Mouse (Mus musculus): ENCODE results near the gene Cacna1b. TPM values are rescaled to one million over a fixed set of nuclear protein-coding genes. Genes with fewer than 3 reads are reported as not detected.

Cacna1b gene
- polyA plus RNA-seq, 1 experiment from 2014 or later: 0.97 TPM

- Histone ChIP-seq H3K4me3 (ENCODE audit: low read length) (no peak overlapping the region), H3K9ac (ENCODE audit: low read depth, low read length) (no peak overlapping the region), H3K9me3 (ENCODE audit: control insufficient read depth, low read length) (no peaks in the 10 kb centered on the region), H3K4me1 (ENCODE audit: control insufficient read depth, insufficient read depth, low read length) (no peaks in the 10 kb centered on the region), H3K27me3 (replicated peaks; ENCODE audit: control insufficient read depth, insufficient read depth, low read length) (no peaks in the 10 kb centered on the region), H3K27ac (ENCODE audit: low read length) (no peak overlapping the region), H3K36me3 (ENCODE audit: control insufficient read depth, insufficient read depth, low read length) (no peaks in the 10 kb centered on the region), H3K4me2 (ENCODE audit: low read depth, low read length) (no peak overlapping the region)
- no peak for ATAC-seq
Observed at GRCm38 (mm10) chr2:24587999-24588398, 175.0 kb downstream of the Cacna1b start.

GRCm38 (mm10) chr2:24574616-24575015 lies 188.3 kb downstream of the Cacna1b start:
- H3K4me2 ChIP-seq (ENCODE audit: low read depth, low read length): no peak overlapping the region
- H3K36me3 ChIP-seq (ENCODE audit: control insufficient read depth, insufficient read depth, low read length): no peaks in the 10 kb centered on the region
- ATAC-seq: no peak
- 24% methylated on average over 3 of the region's 3 CpGs for WGBS
- no peaks in the 10 kb centered on the region for H3K9me3 ChIP-seq (ENCODE audit: control insufficient read depth, low read length)
- no peak overlapping the region for H3K4me3 ChIP-seq (ENCODE audit: low read length)
- H3K4me1 ChIP-seq (ENCODE audit: control insufficient read depth, insufficient read depth, low read length): no peaks in the 10 kb centered on the region
- no peak overlapping the region for H3K27ac ChIP-seq (ENCODE audit: low read length)
- H3K9ac ChIP-seq (ENCODE audit: low read depth, low read length): no peak overlapping the region
- H3K27me3 ChIP-seq (replicated peaks; ENCODE audit: control insufficient read depth, insufficient read depth, low read length): no peaks in the 10 kb centered on the region

- Histone ChIP-seq H3K27me3 (replicated peaks; ENCODE audit: control insufficient read depth, insufficient read depth, low read length) (no peaks in the 10 kb centered on the region), H3K9me3 (ENCODE audit: control insufficient read depth, low read length) (no peaks in the 10 kb centered on the region), H3K36me3 (ENCODE audit: control insufficient read depth, insufficient read depth, low read length) (no peaks in the 10 kb centered on the region), H3K4me1 (ENCODE audit: control insufficient read depth, insufficient read depth, low read length) (no peaks in the 10 kb centered on the region), H3K27ac (ENCODE audit: low read length) (no peak overlapping the region), H3K4me3 (ENCODE audit: low read length) (no peak overlapping the region), H3K4me2 (ENCODE audit: low read depth, low read length) (no peak overlapping the region), H3K9ac (ENCODE audit: low read depth, low read length) (no peak overlapping the region)
- WGBS: 74% methylated on average over 1 of the region's 1 CpGs
- no peak for ATAC-seq
Observed at GRCm38 (mm10) chr2:24570917-24571316, 192.0 kb downstream of the Cacna1b start.

- no peak for ATAC-seq
- Histone ChIP-seq H3K9me3 (ENCODE audit: control insufficient read depth, low read length) (no peaks in the 10 kb centered on the region), H3K9ac (ENCODE audit: low read depth, low read length) (no peak overlapping the region), H3K36me3 (ENCODE audit: control insufficient read depth, insufficient read depth, low read length) (no peaks in the 10 kb centered on the region), H3K4me1 (ENCODE audit: control insufficient read depth, insufficient read depth, low read length) (no peaks in the 10 kb centered on the region), H3K27ac (ENCODE audit: low read length) (no peak overlapping the region), H3K4me2 (ENCODE audit: low read depth, low read length) (no peak overlapping the region), H3K27me3 (replicated peaks; ENCODE audit: control insufficient read depth, insufficient read depth, low read length) (no peaks in the 10 kb centered on the region), H3K4me3 (ENCODE audit: low read length) (no peak overlapping the region)
- WGBS: 11% methylated on average over 3 of the region's 3 CpGs
Observed at GRCm38 (mm10) chr2:24568555-24568954, 194.4 kb downstream of the Cacna1b start.

GRCm38 (mm10) chr2:24562547-24563290 lies 200.2 kb downstream of the Cacna1b start:
- Histone ChIP-seq H3K9ac (ENCODE audit: low read depth, low read length) (no peak overlapping the region), H3K4me3 (ENCODE audit: low read length) (no peak overlapping the region), H3K36me3 (ENCODE audit: control insufficient read depth, insufficient read depth, low read length) (no peaks in the 10 kb centered on the region), H3K4me2 (ENCODE audit: low read depth, low read length) (no peak overlapping the region), H3K27me3 (replicated peaks; ENCODE audit: control insufficient read depth, insufficient read depth, low read length) (no peaks in the 10 kb centered on the region), H3K9me3 (ENCODE audit: control insufficient read depth, low read length) (no peaks in the 10 kb centered on the region), H3K4me1 (ENCODE audit: control insufficient read depth, insufficient read depth, low read length) (0 out of 2 replicates have a peak, but pooled peaks cover 2% of the 10 kb centered on the region), H3K27ac (ENCODE audit: low read length) (no peak overlapping the region)
- no peak for ATAC-seq
- WGBS: 70% methylated on average over 7 of the region's 7 CpGs

- Histone ChIP-seq H3K4me2 (ENCODE audit: low read depth, low read length) (no peak overlapping the region), H3K27ac (ENCODE audit: low read length) (no peak overlapping the region), H3K27me3 (replicated peaks; ENCODE audit: control insufficient read depth, insufficient read depth, low read length) (no peaks in the 10 kb centered on the region), H3K36me3 (ENCODE audit: control insufficient read depth, insufficient read depth, low read length) (no peaks in the 10 kb centered on the region), H3K9me3 (ENCODE audit: control insufficient read depth, low read length) (no peaks in the 10 kb centered on the region), H3K4me1 (ENCODE audit: control insufficient read depth, insufficient read depth, low read length) (0 out of 2 replicates have a peak, but pooled peaks cover 3% of the 10 kb centered on the region), H3K4me3 (ENCODE audit: low read length) (no peak overlapping the region), H3K9ac (ENCODE audit: low read depth, low read length) (no peak overlapping the region)
- no peak for ATAC-seq
- WGBS: 73% methylated on average over 6 of the region's 6 CpGs
Observed at GRCm38 (mm10) chr2:24561946-24562345, 201.0 kb downstream of the Cacna1b start.

- Histone ChIP-seq H3K4me3 (ENCODE audit: low read length) (no peak overlapping the region), H3K36me3 (ENCODE audit: control insufficient read depth, insufficient read depth, low read length) (no peaks in the 10 kb centered on the region), H3K9ac (ENCODE audit: low read depth, low read length) (no peak overlapping the region), H3K27ac (ENCODE audit: low read length) (no peak overlapping the region), H3K4me1 (ENCODE audit: control insufficient read depth, insufficient read depth, low read length) (0 out of 2 replicates have a peak, but pooled peaks cover 3% of the 10 kb centered on the region), H3K27me3 (replicated peaks; ENCODE audit: control insufficient read depth, insufficient read depth, low read length) (no peaks in the 10 kb centered on the region), H3K4me2 (ENCODE audit: low read depth, low read length) (no peak overlapping the region), H3K9me3 (ENCODE audit: control insufficient read depth, low read length) (no peaks in the 10 kb centered on the region)
- ATAC-seq: no peak
- 70% methylated on average over 5 of the region's 5 CpGs for WGBS
Observed at GRCm38 (mm10) chr2:24560201-24560600, 202.8 kb downstream of the Cacna1b start.

- no peak overlapping the region for H3K4me3 ChIP-seq (ENCODE audit: low read length)
- H3K4me2 ChIP-seq (ENCODE audit: low read depth, low read length): no peak overlapping the region
- no peak overlapping the region for H3K9ac ChIP-seq (ENCODE audit: low read depth, low read length)
- ATAC-seq: no peak
- WGBS: 75% methylated on average over 6 of the region's 6 CpGs
- no peak overlapping the region for H3K27ac ChIP-seq (ENCODE audit: low read length)
- H3K36me3 ChIP-seq (ENCODE audit: control insufficient read depth, insufficient read depth, low read length): no peaks in the 10 kb centered on the region
- peaks cover 12% of the 10 kb centered on the region for H3K4me1 ChIP-seq (ENCODE audit: control insufficient read depth, insufficient read depth, low read length)
- no peaks in the 10 kb centered on the region for H3K27me3 ChIP-seq (replicated peaks; ENCODE audit: control insufficient read depth, insufficient read depth, low read length)
- H3K9me3 ChIP-seq (ENCODE audit: control insufficient read depth, low read length): no peaks in the 10 kb centered on the region
Observed at GRCm38 (mm10) chr2:24556347-24556746, 206.6 kb downstream of the Cacna1b start.

GRCm38 (mm10) chr2:24553962-24554361 lies 209.0 kb downstream of the Cacna1b start:
- Histone ChIP-seq H3K9ac (ENCODE audit: low read depth, low read length) (no peak overlapping the region), H3K36me3 (ENCODE audit: control insufficient read depth, insufficient read depth, low read length) (no peaks in the 10 kb centered on the region), H3K4me1 (ENCODE audit: control insufficient read depth, insufficient read depth, low read length) (peaks cover 12% of the 10 kb centered on the region), H3K9me3 (ENCODE audit: control insufficient read depth, low read length) (no peaks in the 10 kb centered on the region), H3K27me3 (replicated peaks; ENCODE audit: control insufficient read depth, insufficient read depth, low read length) (no peaks in the 10 kb centered on the region), H3K27ac (ENCODE audit: low read length) (no peak overlapping the region), H3K4me2 (ENCODE audit: low read depth, low read length) (no peak overlapping the region), H3K4me3 (ENCODE audit: low read length) (no peak overlapping the region)
- WGBS: 19% methylated on average over 7 of the region's 7 CpGs
- ATAC-seq: peak; percentile 48; the same call in 1 of the 2 replicates

Measured in intestine, embryonic 16.5 days (tissue).